ENCODE assay signal across 10 mouse cellular contexts in genomic region chr3:96000921-96001501, GRCm38 (mm10). TPM values are rescaled to one million over a fixed set of nuclear protein-coding genes. Genes with fewer than 3 reads are reported as not detected.
DNase-seq lines count a peak whose midpoint lies in the region; ATAC-seq and TF ChIP-seq lines count a peak whose summit lies in the region.
"Had no signal": no experiment of that assay in that cellular context is flagged by ENCODE, and none has a peak within 500 bp of the region (broad histone marks: within the 10 kb centered on the region; RNA-seq: fewer than 3 reads in every experiment).

No protein-coding gene starts in this region.

- no peak overlapping the region for H3K4me3 ChIP-seq in midbrain, embryonic 13.5 days (replicated peaks)
- H3K4me3 ChIP-seq in midbrain, embryonic 10.5 days: no peak overlapping the region
- H3K4me3 ChIP-seq in embryonic fibroblast, embryonic 13.5 days (ENCODE audit: insufficient read depth, low read length): no peak overlapping the region
- no peak overlapping the region for H3K4me3 ChIP-seq in myocyte
- no peak overlapping the region for H3K4me3 ChIP-seq in intestine, postnatal 0 days (ENCODE audit: low read depth, low read length)

- 0 out of 2 replicates have a peak overlapping the region, but pooled peaks have one; percentile 27 for H3K27ac ChIP-seq in midbrain, embryonic 13.5 days
- H3K27ac ChIP-seq in midbrain, embryonic 10.5 days (replicated peaks): no peak overlapping the region
- 0 out of 2 replicates have a peak overlapping the region, but pooled peaks have one; percentile 7 for H3K27ac ChIP-seq in embryonic fibroblast, embryonic 13.5 days (ENCODE audit: insufficient read depth, low read length)
- H3K27ac ChIP-seq in intestine, postnatal 0 days (ENCODE audit: low read depth, low read length): no peak overlapping the region

- peaks cover 34% of the 10 kb centered on the region for H3K4me1 ChIP-seq in midbrain, embryonic 13.5 days (replicated peaks)
- H3K4me1 ChIP-seq in midbrain, embryonic 10.5 days: peaks cover 29% of the 10 kb centered on the region
- H3K4me1 ChIP-seq in embryonic fibroblast, embryonic 13.5 days (ENCODE audit: control insufficient read depth, insufficient read depth, low read length): peaks cover 10% of the 10 kb centered on the region
- H3K4me1 ChIP-seq in intestine, postnatal 0 days (replicated peaks; ENCODE audit: control insufficient read depth, insufficient read depth, low read length): peaks cover 3% of the 10 kb centered on the region; the same call in 1 of the 2 replicates

- no peak for TF ChIP-seq POLR2A in embryonic fibroblast, embryonic 13.5 days (IDR thresholded peaks at IDR 0.05; ENCODE audit: low read depth, low read length)
- no peak for TF ChIP-seq POLR2A in myocyte (IDR thresholded peaks at IDR 0.05; ENCODE audit: insufficient read length, low read depth)

- no peak overlapping the region for H3K4me2 ChIP-seq in midbrain, embryonic 13.5 days (replicated peaks)
- H3K4me2 ChIP-seq in myocyte (ENCODE audit: low read depth): peak overlapping the region; percentile 72
- H3K4me2 ChIP-seq in intestine, postnatal 0 days (replicated peaks; ENCODE audit: low read depth): no peak overlapping the region

- H3K79me2 ChIP-seq in myocyte (ENCODE audit: control insufficient read depth, insufficient read depth): no peaks in the 10 kb centered on the region

- peak overlapping the region; percentile 10; the same call in 1 of the 2 replicates for H3K9ac ChIP-seq in midbrain, embryonic 13.5 days (replicated peaks)
- no peak overlapping the region for H3K9ac ChIP-seq in intestine, postnatal 0 days (ENCODE audit: low read depth, low read length)

- ATAC-seq in midbrain, embryonic 13.5 days: no peak
- no peak for ATAC-seq in intestine, postnatal 0 days

- peak; percentile 33 to 59 for DNase-seq in frontal cortex, postnatal 36 days (ENCODE audit: low spot score in 2 of 2)
- no peak for DNase-seq in frontal cortex, postnatal 25 days (ENCODE audit: low spot score in 2 of 2)
- DNase-seq in midbrain, embryonic 10.5 days (ENCODE audit: low spot score): no peak
- DNase-seq in ovary, adult 18-20 months (ENCODE audit: low spot score): no peak
- DNase-seq: kidney, adult 11 months had no signal

- H3ac ChIP-seq in myocyte (ENCODE audit: control insufficient read depth, insufficient read length): no peak overlapping the region

- 73% methylated on average over 9 of the region's 9 CpGs for WGBS in midbrain, embryonic 13.5 days
- 77% methylated on average over 9 of the region's 9 CpGs for WGBS in midbrain, embryonic 10.5 days
- 64% methylated on average over 9 of the region's 9 CpGs for WGBS in intestine, postnatal 0 days

- peaks cover 7% of the 10 kb centered on the region for H3K36me3 ChIP-seq in midbrain, embryonic 13.5 days
- no peaks in the 10 kb centered on the region for H3K36me3 ChIP-seq in midbrain, embryonic 10.5 days
- no peaks in the 10 kb centered on the region for H3K36me3 ChIP-seq in myocyte (ENCODE audit: control insufficient read depth, insufficient read depth)
- 0 out of 2 replicates have a peak, but pooled peaks cover 8% of the 10 kb centered on the region for H3K36me3 ChIP-seq in intestine, postnatal 0 days (ENCODE audit: control insufficient read depth, insufficient read depth)

- no peak for TF ChIP-seq CTCF in embryonic fibroblast, embryonic 13.5 days (IDR thresholded peaks at IDR 0.05; ENCODE audit: borderline replicate concordance, insufficient read depth, low read length)
- TF ChIP-seq CTCF in intestine, postnatal 0 days (IDR thresholded peaks at IDR 0.05; ENCODE audit: low read depth): no peak

- no peaks in the 10 kb centered on the region for H3K27me3 ChIP-seq in midbrain, embryonic 13.5 days
- H3K27me3 ChIP-seq in midbrain, embryonic 10.5 days (ENCODE audit: low read depth, poor library complexity, severe bottlenecking): no peaks in the 10 kb centered on the region
- H3K27me3 ChIP-seq in myocyte (ENCODE audit: control insufficient read depth, insufficient read depth, insufficient read length): no peaks in the 10 kb centered on the region
- 0 out of 2 replicates have a peak, but pooled peaks cover 5% of the 10 kb centered on the region for H3K27me3 ChIP-seq in intestine, postnatal 0 days (replicated peaks; ENCODE audit: control insufficient read depth, insufficient read depth, low read length)
- H3K27me3 ChIP-seq: CH12.LX had no signal

- no peaks in the 10 kb centered on the region for H3K9me3 ChIP-seq in midbrain, embryonic 13.5 days
- H3K9me3 ChIP-seq in midbrain, embryonic 10.5 days (replicated peaks): no peaks in the 10 kb centered on the region
- no peaks in the 10 kb centered on the region for H3K9me3 ChIP-seq in intestine, postnatal 0 days (ENCODE audit: control insufficient read depth)

TF ChIP-seq in myocyte, 11 proteins besides CTCF, POLR2A, EP300 and RAD21:
- TF ChIP-seq E2F4 (IDR thresholded peaks at IDR 0.05; ENCODE audit: insufficient read depth) (no peak), SRF (IDR thresholded peaks at IDR 0.05; ENCODE audit: control insufficient read depth, insufficient read length, low read depth) (no peak), MAX (IDR thresholded peaks at IDR 0.05; ENCODE audit: low read depth) (no peak), TCF12 (IDR thresholded peaks at IDR 0.05; ENCODE audit: insufficient read depth, poor library complexity, severe bottlenecking) (no peak), MYOD1 (IDR thresholded peaks at IDR 0.05; ENCODE audit: control insufficient read depth in 1 of 3, insufficient read length in 2 of 3, low read depth in 2 of 3) (no peak), MYOG (IDR thresholded peaks at IDR 0.05; ENCODE audit: control insufficient read depth in 1 of 3, insufficient read depth in 1 of 3, insufficient read length in 2 of 3, low read depth in 2 of 3) (no peak), POLR2AphosphoS2 (IDR thresholded peaks at IDR 0.05; ENCODE audit: insufficient read length, low read depth) (no peak), REST (IDR thresholded peaks at IDR 0.05; ENCODE audit: insufficient read depth, insufficient read length) (no peak), TCF3 (IDR thresholded peaks at IDR 0.05; ENCODE audit: insufficient read length, low read depth) (no peak), USF1 (IDR thresholded peaks at IDR 0.05; ENCODE audit: low read depth) (no peak), CEBPB (IDR thresholded peaks at IDR 0.05; ENCODE audit: insufficient read depth, poor library complexity, severe bottlenecking) (no peak)

RNA-seq across cellular contexts. Expression of gene Plekho1, which starts 5.2 kb away (rescaled TPM):
- 61.2 and 77.0 TPM in 2 replicates for polyA plus RNA-seq in midbrain, embryonic 13.5 days (2015; fragmentation: Nextera tagmentation; extraction: Ambion mirVana)
- polyA plus RNA-seq in midbrain, embryonic 10.5 days (2016; fragmentation: Nextera tagmentation; extraction: Ambion mirVana): 66.8 and 69.0 TPM in 2 replicates
- 53.5 and 57.7 TPM in 2 replicates for polyA plus RNA-seq in embryonic fibroblast, embryonic 13.5 days (2011; ENCODE audit: insufficient read length, low read depth, missing spikeins)
- polyA plus RNA-seq in myocyte (2012; fragmentation: generic; extraction: Trizol): 107 TPM
- polyA plus RNA-seq in intestine, postnatal 0 days (2015; fragmentation: Nextera tagmentation; extraction: Ambion mirVana): 18.9 and 23.8 TPM in 2 replicates

RNA-seq across cellular contexts. Expression of gene Vps45, which starts 57.3 kb away (rescaled TPM):
- 63.7 and 67.4 TPM in 2 replicates for polyA plus RNA-seq in midbrain, embryonic 13.5 days (2015; fragmentation: Nextera tagmentation; extraction: Ambion mirVana)
- polyA plus RNA-seq in midbrain, embryonic 10.5 days (2016; fragmentation: Nextera tagmentation; extraction: Ambion mirVana): 28.6 and 33.3 TPM in 2 replicates
- 15.5 and 15.6 TPM in 2 replicates for polyA plus RNA-seq in embryonic fibroblast, embryonic 13.5 days (2011; ENCODE audit: insufficient read length, low read depth, missing spikeins)
- polyA plus RNA-seq in myocyte (2012; fragmentation: generic; extraction: Trizol): 22.0 TPM
- 22.5 and 27.1 TPM in 2 replicates for polyA plus RNA-seq in intestine, postnatal 0 days (2015; fragmentation: Nextera tagmentation; extraction: Ambion mirVana)

Comparison
In these comparisons a context has a peak if more than half of its experiments do, and no peak if none do; other contexts are left out.
1. DNase-seq: peak in frontal cortex, postnatal 36 days (2 of 2); none in frontal cortex, postnatal 25 days (0 of 2), midbrain, embryonic 10.5 days (single experiment) and ovary, adult 18-20 months (single experiment).
2. H3K27ac ChIP-seq: peak in midbrain, embryonic 13.5 days (single experiment) and embryonic fibroblast, embryonic 13.5 days (single experiment); none in midbrain, embryonic 10.5 days (single experiment) and intestine, postnatal 0 days (single experiment).